Mouse (Mus musculus): ENCODE results near the gene Rps18.

GRCm38 (mm10) chr17:33943454-33943853 is 12.3 kb downstream of the Rps18 start:
- no peak for TF ChIP-seq POLR2A (IDR thresholded peaks at IDR 0.05; ENCODE audit: extremely low read depth, insufficient read depth, low read length)
- no peak for TF ChIP-seq CTCF (IDR thresholded peaks at IDR 0.05; ENCODE audit: extremely low read depth, insufficient read depth, low read length)
